Mouse (Mus musculus) small intestine, adult 2 months (tissue): ENCODE data around the gene Klkb1. TPM values are rescaled to one million over a fixed set of nuclear protein-coding genes. Genes with fewer than 3 reads are reported as not detected.
A peak's percentile ranks its signal among the peaks of the same experiment; 100 is the strongest.

ENCODE experiments used
- H3K27ac ChIP-seq: fragments of 200-500 bp; 2 replicates; pipeline ENCODE4 v1.5.1; 2012; ENCODE audit warnings: low read depth, low read length, control low read depth, inconsistent platforms; ENCODE audit not compliant: insufficient read depth
- H3K27me3 ChIP-seq: fragments of 200-500 bp; 2 replicates; pipeline ENCODE4 v1.6.1; 2012; ENCODE audit warnings: mild to moderate bottlenecking, moderate library complexity, low read length, inconsistent platforms; ENCODE audit not compliant: control insufficient read depth, insufficient read depth
- H3K36me3 ChIP-seq: fragments of 200-500 bp; 2 replicates; pipeline ENCODE4 v1.6.1; 2012; ENCODE audit warnings: mild to moderate bottlenecking, low read length, control low read depth, inconsistent platforms; ENCODE audit not compliant: control insufficient read depth, insufficient read depth
- H3K4me1 ChIP-seq: fragments of 200-500 bp; 2 replicates; pipeline ENCODE4 v1.6.1; 2012; ENCODE audit warnings: low read length, inconsistent platforms, mixed read lengths; ENCODE audit not compliant: control insufficient read depth, insufficient read depth, insufficient read length
- H3K4me3 ChIP-seq: fragments of 200-500 bp; 2 replicates; pipeline ENCODE4 v1.5.1; 2012; ENCODE audit warnings: low read depth, mild to moderate bottlenecking, control low read depth, inconsistent platforms, low read length, moderate library complexity
- CTCF ChIP-seq: fragments of 200-500 bp; IDR thresholded peaks from 2 replicates; pipeline ENCODE4 v1.5.1; 2012; ENCODE audit warnings: low read depth, mild to moderate bottlenecking, control low read depth, inconsistent platforms, low read length, moderate library complexity, mixed read lengths; ENCODE audit not compliant: insufficient replicate concordance, insufficient read length; ENCODE audit errors: extremely low read depth
- POLR2A ChIP-seq: fragments of 200-500 bp; IDR thresholded peaks from 2 replicates; pipeline ENCODE4 v1.6.1; 2012; ENCODE audit warnings: low read depth, mild to moderate bottlenecking, control low read depth, inconsistent platforms, low read length, moderate library complexity
- WGBS: fragments of 180-500 bp; shearing (Covaris S2); methylation state at CpG from one replicate; pipeline ENCODE4 v1.1.7; 2018; 5-methylcytosine and 5-hydroxymethylcytosine counted together
- polyA plus RNA-seq: library from polyadenylated mRNA; depleted of rRNA; stranded (reverse); fragments of >200 nt; gene quantifications from 2 replicates; pipeline ENCODE4 v1.2.3, GENCODE M21; 2012

Gene Klkb1
- polyA plus RNA-seq, 1 experiment: 0.25 TPM

- no peaks in the 10 kb centered on the region for H3K36me3 ChIP-seq
- 70% methylated on average over 10 of the region's 10 CpGs for WGBS
- TF ChIP-seq POLR2A: no peak
- no peak for TF ChIP-seq CTCF
These were observed 32.7 kb downstream of the Klkb1 start, which contains the start of gene F11 for GRCm38 (mm10) chr8:45261920-45262319. Gene F11, minus strand, starts transcription at chr8:45262031.

GRCm38 (mm10) chr8:45258421-45258820 lies 36.2 kb downstream of the Klkb1 start:
- Histone ChIP-seq H3K27me3 (no peaks in the 10 kb centered on the region), H3K4me3 (no peak overlapping the region), H3K36me3 (no peaks in the 10 kb centered on the region), H3K4me1 (peaks cover 2% of the 10 kb centered on the region; the same call in 1 of the 2 replicates), H3K27ac (no peak overlapping the region)
- WGBS: 83% methylated on average over 8 of the region's 8 CpGs
- TF ChIP-seq CTCF (no peak), POLR2A (no peak)

More at GRCm38 (mm10) chr8:45261920-45262319, 32.7 kb downstream of the Klkb1 start, which contains the start of gene F11:
- Histone ChIP-seq H3K27me3 (no peaks in the 10 kb centered on the region), H3K4me3 (no peak within 1 kb of the TSS), H3K4me1 (peaks cover 2% of the 10 kb centered on the region; the same call in 1 of the 2 replicates), H3K27ac (no peak within 1 kb of the TSS)

- Histone ChIP-seq H3K4me3 (no peak overlapping the region), H3K36me3 (no peaks in the 10 kb centered on the region), H3K4me1 (peaks cover 2% of the 10 kb centered on the region; the same call in 1 of the 2 replicates), H3K27ac (no peak overlapping the region), H3K27me3 (no peaks in the 10 kb centered on the region)
- TF ChIP-seq CTCF (no peak), POLR2A (no peak)
- WGBS: 92% methylated on average over 12 of the region's 12 CpGs
These were observed 39.6 kb downstream of the Klkb1 start for GRCm38 (mm10) chr8:45255040-45255439.

GRCm38 (mm10) chr8:45254194-45254842 lies 40.3 kb downstream of the Klkb1 start:
- Histone ChIP-seq H3K4me1 (peaks cover 2% of the 10 kb centered on the region; the same call in 1 of the 2 replicates), H3K36me3 (no peaks in the 10 kb centered on the region), H3K27ac (no peak overlapping the region), H3K27me3 (no peaks in the 10 kb centered on the region), H3K4me3 (no peak overlapping the region)
- no peak for TF ChIP-seq POLR2A
- no peak for TF ChIP-seq CTCF
- 26% methylated on average over 8 of the region's 8 CpGs for WGBS

GRCm38 (mm10) chr8:45253586-45253985 lies 41.1 kb downstream of the Klkb1 start:
- no peaks in the 10 kb centered on the region for H3K27me3 ChIP-seq
- peaks cover 2% of the 10 kb centered on the region; the same call in 1 of the 2 replicates for H3K4me1 ChIP-seq
- no peak overlapping the region for H3K27ac ChIP-seq
- TF ChIP-seq POLR2A (no peak), CTCF (no peak)
- H3K36me3 ChIP-seq: no peaks in the 10 kb centered on the region
- 87% methylated on average over 1 of the region's 1 CpGs for WGBS
- no peak overlapping the region for H3K4me3 ChIP-seq

- 10% methylated on average over 2 of the region's 2 CpGs for WGBS
- peaks cover 2% of the 10 kb centered on the region; the same call in 1 of the 2 replicates for H3K4me1 ChIP-seq
- no peaks in the 10 kb centered on the region for H3K36me3 ChIP-seq
- no peak overlapping the region for H3K27ac ChIP-seq
- H3K27me3 ChIP-seq: no peaks in the 10 kb centered on the region
- no peak for TF ChIP-seq POLR2A
- no peak overlapping the region for H3K4me3 ChIP-seq
These were observed 41.5 kb downstream of the Klkb1 start for GRCm38 (mm10) chr8:45253111-45253510.

- Histone ChIP-seq H3K27me3 (no peaks in the 10 kb centered on the region), H3K4me3 (no peak overlapping the region), H3K27ac (no peak overlapping the region), H3K36me3 (no peaks in the 10 kb centered on the region), H3K4me1 (no peaks in the 10 kb centered on the region)
- 75% methylated on average over 7 of the region's 7 CpGs for WGBS
- TF ChIP-seq CTCF (no peak), POLR2A (no peak)
These were observed 48.4 kb downstream of the Klkb1 start for GRCm38 (mm10) chr8:45246307-45246706.

- 26% methylated on average over 8 of the region's 8 CpGs for WGBS
- no peak for TF ChIP-seq POLR2A
- no peak for TF ChIP-seq CTCF
- no peak overlapping the region for H3K4me3 ChIP-seq
- no peaks in the 10 kb centered on the region for H3K36me3 ChIP-seq
- no peaks in the 10 kb centered on the region for H3K27me3 ChIP-seq
- H3K4me1 ChIP-seq: peaks cover 4% of the 10 kb centered on the region
- peak overlapping the region; percentile 5 for H3K27ac ChIP-seq
These were observed 55.3 kb downstream of the Klkb1 start for GRCm38 (mm10) chr8:45239363-45239762.
